Mouse (Mus musculus): ENCODE data around the gene Cldn34c4.

DNA sequence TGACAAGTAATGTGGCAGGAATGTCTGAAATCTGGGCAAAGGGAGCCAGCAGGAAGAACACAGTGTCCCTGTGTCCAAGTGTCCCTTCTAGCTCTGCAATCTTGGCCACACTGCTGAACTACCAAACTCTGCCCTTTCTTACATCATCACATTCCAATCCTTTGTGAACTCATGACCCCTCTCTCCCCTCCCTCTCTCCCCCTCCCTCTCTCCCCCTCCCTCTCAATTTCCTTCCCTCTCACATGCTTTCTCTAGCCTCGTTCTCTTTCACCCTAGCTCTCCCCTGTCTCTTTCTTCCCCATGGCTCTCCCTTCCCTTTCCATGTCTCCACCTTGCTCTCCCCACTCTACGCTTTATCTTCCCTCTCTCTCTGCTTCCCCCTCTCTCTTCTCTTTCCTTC is at the start of gene Cldn34c4:
- no peak for TF ChIP-seq POLR2A (IDR thresholded peaks at IDR 0.05; ENCODE audit: borderline replicate concordance, extremely low read depth, low read depth, low read length)
- no peak for TF ChIP-seq CTCF (IDR thresholded peaks at IDR 0.05; ENCODE audit: insufficient read depth, low read length)

Measured in lung, adult 2 months (tissue).